Mouse (Mus musculus): ENCODE data around the gene Ttll12. TPM values are rescaled to one million over a fixed set of nuclear protein-coding genes. Genes with fewer than 3 reads are reported as not detected.
A peak's percentile ranks its signal among the peaks of the same experiment; 100 is the strongest.

The Ttll12 gene
- polyA plus RNA-seq, 1 experiment, result 105 TPM

GRCm38 (mm10) chr15:83527747-83528146, 67.2 kb downstream of the Ttll12 start:
- peaks cover 6% of the 10 kb centered on the region; the same call in 1 of the 2 replicates for H3K4me1 ChIP-seq (replicated peaks; ENCODE audit: control insufficient read depth, insufficient read depth, low read length)

GRCm38 (mm10) chr15:83527092-83527437, 67.9 kb downstream of the Ttll12 start:
- H3K36me3 ChIP-seq (ENCODE audit: control insufficient read depth, insufficient read depth, low read length), result no peaks in the 10 kb centered on the region
- DNase-seq, result no peak
- H3K27ac ChIP-seq (ENCODE audit: control insufficient read depth, insufficient read depth, low read length), result no peak overlapping the region
- 7% methylated on average over 26 of the region's 26 CpGs for whole genome bisulfite sequencing
- TF ChIP-seq POLR2A (IDR thresholded peaks at IDR 0.05; ENCODE audit: control insufficient read depth, extremely low read depth, insufficient read depth, low read length, poor library complexity) (no peak; the same call in 1 of the 2 replicates), CTCF (IDR thresholded peaks at IDR 0.05; ENCODE audit: borderline replicate concordance, control insufficient read depth, extremely low read depth, insufficient read depth, low read length, poor library complexity) (no peak)
- peaks cover 6% of the 10 kb centered on the region; the same call in 1 of the 2 replicates for H3K4me1 ChIP-seq (replicated peaks; ENCODE audit: control insufficient read depth, insufficient read depth, low read length)
- H3K27me3 ChIP-seq (ENCODE audit: control insufficient read depth, insufficient read depth, low read length), result peaks cover 2% of the 10 kb centered on the region; the same call in 1 of the 2 replicates
- H3K4me3 ChIP-seq (ENCODE audit: control insufficient read depth, insufficient read depth, low read length), result peak overlapping the region; percentile 51

More at GRCm38 (mm10) chr15:83527747-83528146, 67.2 kb downstream of the Ttll12 start:
- 86% methylated on average over 2 of the region's 2 CpGs for WGBS
- TF ChIP-seq CTCF (IDR thresholded peaks at IDR 0.05; ENCODE audit: borderline replicate concordance, control insufficient read depth, extremely low read depth, insufficient read depth, low read length, poor library complexity) (no peak), POLR2A (IDR thresholded peaks at IDR 0.05; ENCODE audit: control insufficient read depth, extremely low read depth, insufficient read depth, low read length, poor library complexity) (no peak)
- no peak for DNase-seq
- Histone ChIP-seq H3K36me3 (ENCODE audit: control insufficient read depth, insufficient read depth, low read length) (no peaks in the 10 kb centered on the region), H3K4me3 (ENCODE audit: control insufficient read depth, insufficient read depth, low read length) (no peak overlapping the region), H3K27ac (ENCODE audit: control insufficient read depth, insufficient read depth, low read length) (no peak overlapping the region), H3K27me3 (ENCODE audit: control insufficient read depth, insufficient read depth, low read length) (peaks cover 2% of the 10 kb centered on the region; the same call in 1 of the 2 replicates)

GRCm38 (mm10) chr15:83526424-83527091, 68.4 kb downstream of the Ttll12 start, which contains the start of gene Bik:
TSS of gene Bik (plus strand) at chr15:83526862.
- Histone ChIP-seq H3K36me3 (ENCODE audit: control insufficient read depth, insufficient read depth, low read length) (no peaks in the 10 kb centered on the region), H3K4me3 (ENCODE audit: control insufficient read depth, insufficient read depth, low read length) (peak within 1 kb of the TSS; percentile 51), H3K27me3 (ENCODE audit: control insufficient read depth, insufficient read depth, low read length) (peaks cover 2% of the 10 kb centered on the region; the same call in 1 of the 2 replicates), H3K27ac (ENCODE audit: control insufficient read depth, insufficient read depth, low read length) (no peak within 1 kb of the TSS), H3K4me1 (replicated peaks; ENCODE audit: control insufficient read depth, insufficient read depth, low read length) (peaks cover 6% of the 10 kb centered on the region; the same call in 1 of the 2 replicates)
- TF ChIP-seq POLR2A (IDR thresholded peaks at IDR 0.05; ENCODE audit: control insufficient read depth, extremely low read depth, insufficient read depth, low read length, poor library complexity) (peak; percentile 24; the same call in 1 of the 2 replicates), CTCF (IDR thresholded peaks at IDR 0.05; ENCODE audit: borderline replicate concordance, control insufficient read depth, extremely low read depth, insufficient read depth, low read length, poor library complexity) (no peak)
- 2% methylated on average over 41 of the region's 45 CpGs for whole genome bisulfite sequencing
- peak; percentile 67 for DNase-seq

Other genes starting within 250 kb of the Ttll12 start
- 15.0 and 23.0 TPM in 2 replicates for gene Arfgap3, start 244.9 kb downstream of the Ttll12 start, polyA plus RNA-seq (2012; rRNA removed)
- gene Pacsin2, start 130.6 kb downstream of the Ttll12 start, polyA plus RNA-seq (2012; rRNA removed), result 25.7 and 30.5 TPM in 2 replicates
- 9.7 and 10.9 TPM in 2 replicates for gene Ttll1, start 84.3 kb downstream of the Ttll12 start, polyA plus RNA-seq (2012; rRNA removed)
- 11.0 and 14.7 TPM in 2 replicates for gene Bik, start 68.3 kb downstream of the Ttll12 start, polyA plus RNA-seq (2012; rRNA removed)
- 465 and 584 TPM in 2 replicates for gene Tspo, start 31.6 kb downstream of the Ttll12 start, polyA plus RNA-seq (2012; rRNA removed)
- 31.9 and 39.9 TPM in 2 replicates for gene Mcat, start 31.4 kb downstream of the Ttll12 start, polyA plus RNA-seq (2012; rRNA removed)
- 1.3 and 2.2 TPM in 2 replicates for gene Scube1, start 129.9 kb upstream of the Ttll12 start, polyA plus RNA-seq (2012; rRNA removed)
- gene Mpped1, start 184.3 kb upstream of the Ttll12 start, polyA plus RNA-seq (2012; rRNA removed), result 0.22 and 0.31 TPM in 2 replicates